Mouse (Mus musculus): ENCODE results near the gene Psat1. TPM values are rescaled to one million over a fixed set of nuclear protein-coding genes. Genes with fewer than 3 reads are reported as not detected.
A peak's percentile ranks its signal among the peaks of the same experiment; 100 is the strongest.

Gene Psat1
- total RNA-seq, 2 experiments from 2014 or later = 96.4 to 119 TPM

GRCm38 (mm10) chr19:15879271-15879670, 67.9 kb downstream of the Psat1 start:
- intact Hi-C loops (cut with DNase I) = no loop called here
- no peak for DNase-seq (ENCODE audit: low spot score in 2 of 2)

- intact Hi-C loops (cut with DNase I) = loop anchor here (2.0 kb wide), 1 partner anchor 1888 kb away; no protein-coding TSS in a partner anchor
- DNase-seq (ENCODE audit: low spot score in 2 of 2) = peak; percentile 15 to 21
Observed at GRCm38 (mm10) chr19:15868865-15869698, 78.1 kb downstream of the Psat1 start.

- intact Hi-C loops (cut with DNase I) = no loop called here
- no peak for DNase-seq (ENCODE audit: low spot score in 2 of 2)
Observed at GRCm38 (mm10) chr19:15866851-15867250, 80.3 kb downstream of the Psat1 start.

GRCm38 (mm10) chr19:15866126-15866525, 81.0 kb downstream of the Psat1 start:
- intact Hi-C loops (cut with DNase I) = no loop called here

GRCm38 (mm10) chr19:15865431-15865830, 81.7 kb downstream of the Psat1 start:
- intact Hi-C loops (cut with DNase I) = no loop called here
- no peak for DNase-seq (ENCODE audit: low spot score in 2 of 2)

More at GRCm38 (mm10) chr19:15866126-15866525, 81.0 kb downstream of the Psat1 start:
- no peak for DNase-seq (ENCODE audit: low spot score in 2 of 2)

- intact Hi-C loops (cut with DNase I) = no loop called here
- no peak for DNase-seq (ENCODE audit: low spot score in 2 of 2)
Observed at GRCm38 (mm10) chr19:15864129-15864528, 83.0 kb downstream of the Psat1 start.

- intact Hi-C loops (cut with DNase I) = no loop called here
- no peak for DNase-seq (ENCODE audit: low spot score in 2 of 2)
Observed at GRCm38 (mm10) chr19:15855379-15855778, 91.8 kb downstream of the Psat1 start.

Other genes starting within 250 kb of the Psat1 start
- gene Cep78, start 37.7 kb upstream of the Psat1 start, total RNA-seq (2021) = 10 to 100 TPM in 1 of 2 experiments, 1 to 10 TPM in 1; 8.4 to 10.4 TPM
- 100 to 1,000 TPM; 161 to 168 TPM for gene Gnaq, start 185.5 kb upstream of the Psat1 start, total RNA-seq (2021)

All from left cerebral cortex, postnatal 36 days (tissue).